Mouse (Mus musculus) B cell, adult 2 months (primary cell): ENCODE results near the gene Eno2.
A peak's percentile ranks its signal among the peaks of the same experiment; 100 is the strongest.

Experiments
- DNase-seq, 2 experiments: peaks; one replicate each; pipeline ENCODE4 v3.0.0; 2022

Gene Eno2

DNA sequence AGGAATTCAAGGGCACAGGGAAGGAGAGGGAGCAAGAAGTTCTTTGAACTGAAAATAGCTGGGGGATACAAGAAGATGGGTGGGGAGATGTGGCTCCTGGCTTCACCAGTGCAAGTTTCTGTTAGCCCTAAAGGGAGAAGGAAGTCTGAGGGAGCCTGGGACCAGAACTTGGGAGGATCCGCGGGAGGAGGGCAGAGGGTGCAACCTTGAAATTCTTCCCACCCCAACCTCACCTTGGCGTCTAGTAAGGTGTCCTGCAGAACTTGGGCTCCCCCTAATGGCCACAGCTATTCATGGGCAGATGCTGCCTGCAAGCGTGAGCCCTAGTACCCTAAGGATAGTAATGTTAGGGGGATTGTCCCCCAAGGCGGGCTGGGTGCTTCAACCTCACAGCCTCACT lies 10.2 kb downstream of the Eno2 start:
- DNase-seq, result peak; percentile 93

DNA sequence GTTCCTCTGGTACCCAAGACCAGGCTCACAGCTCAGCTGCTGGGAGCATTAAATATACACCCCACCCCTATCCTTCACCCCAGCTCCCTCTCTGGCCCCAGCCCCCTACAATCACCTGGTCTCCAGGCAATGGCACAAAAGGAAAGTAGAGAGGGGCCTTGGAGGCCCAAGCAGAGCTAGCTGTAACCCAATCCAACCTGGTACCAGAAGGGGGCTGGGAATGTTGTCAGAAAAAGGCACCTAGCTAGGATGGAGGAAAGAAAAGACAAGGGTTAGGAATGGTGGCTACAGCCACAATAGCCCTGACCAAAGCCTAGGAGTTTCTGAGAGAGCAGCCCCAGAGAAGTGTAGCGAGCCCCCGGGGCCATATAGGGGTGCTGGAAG lies 10.6 kb downstream of the Eno2 start:
- DNase-seq, result no peak

DNA sequence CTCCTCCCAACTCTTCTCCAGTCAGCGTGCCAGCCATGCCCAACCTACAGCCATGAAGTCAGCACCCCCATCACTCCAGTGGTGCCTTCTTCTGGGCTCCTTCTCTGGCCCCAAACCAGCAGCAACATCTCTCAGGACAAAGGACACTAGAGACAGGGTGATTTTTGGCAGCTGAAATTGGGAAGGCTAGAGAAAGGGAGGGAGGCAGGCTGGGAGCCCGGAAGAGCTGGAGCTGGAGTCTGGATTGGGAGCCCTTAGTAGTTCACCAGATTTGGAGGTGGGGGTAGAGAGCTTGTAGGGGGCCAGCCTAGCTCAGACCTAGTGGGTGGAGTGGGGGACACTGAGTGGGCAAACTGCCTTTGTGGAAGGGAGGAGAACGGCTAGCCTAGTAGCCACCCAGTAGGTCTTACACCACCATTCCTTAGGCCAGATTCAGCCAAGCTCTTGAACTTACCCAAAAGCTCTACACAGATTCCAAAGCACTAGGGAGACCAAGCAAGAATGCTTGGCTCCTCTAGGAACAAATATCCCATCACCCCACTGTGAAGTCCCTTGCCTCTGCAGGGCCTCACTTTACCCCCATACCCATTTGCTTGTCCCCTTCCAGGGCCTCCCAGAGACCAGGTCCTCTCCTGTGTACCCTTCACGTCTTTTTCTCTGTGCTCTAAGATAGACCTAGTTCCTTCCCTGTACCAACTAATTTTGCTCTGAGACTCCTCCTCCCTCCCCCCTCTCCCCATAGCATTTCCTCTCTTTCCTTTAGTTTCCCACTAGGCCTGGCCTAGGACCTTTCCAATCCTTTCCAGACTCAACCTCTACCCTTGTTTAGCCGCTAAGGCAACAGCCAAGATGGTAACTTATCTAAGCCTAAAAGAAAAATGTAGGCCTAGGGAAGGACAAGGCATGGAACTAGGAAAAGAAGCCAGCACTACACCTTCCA lies 11.3 kb downstream of the Eno2 start:
- no peak for DNase-seq

DNA sequence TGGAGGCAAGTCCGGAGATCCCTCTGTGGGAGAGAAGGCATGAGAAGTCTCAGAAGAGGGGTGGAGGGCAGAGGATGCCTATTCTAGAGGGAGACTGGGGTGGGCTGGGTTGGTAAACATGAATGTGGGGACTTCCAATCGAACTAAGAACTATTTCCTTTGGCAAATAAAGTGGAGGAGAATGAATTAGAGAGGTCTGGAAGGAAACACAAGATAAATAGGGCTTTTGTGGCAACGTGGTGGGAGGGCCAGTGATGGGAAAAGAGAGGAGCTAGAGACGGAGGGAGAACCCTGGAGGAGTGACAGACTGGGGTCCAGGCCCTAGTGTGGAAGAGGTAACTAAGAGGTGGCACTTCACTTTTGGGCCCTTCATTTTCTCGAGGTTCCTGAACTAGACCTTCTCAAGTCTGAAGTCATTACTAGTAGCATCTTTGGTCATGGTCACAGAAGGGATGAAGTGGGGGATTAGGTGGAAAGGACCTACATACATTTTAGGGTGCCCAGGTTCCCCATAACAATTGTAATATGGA lies 12.1 kb downstream of the Eno2 start:
- no peak for DNase-seq

DNA sequence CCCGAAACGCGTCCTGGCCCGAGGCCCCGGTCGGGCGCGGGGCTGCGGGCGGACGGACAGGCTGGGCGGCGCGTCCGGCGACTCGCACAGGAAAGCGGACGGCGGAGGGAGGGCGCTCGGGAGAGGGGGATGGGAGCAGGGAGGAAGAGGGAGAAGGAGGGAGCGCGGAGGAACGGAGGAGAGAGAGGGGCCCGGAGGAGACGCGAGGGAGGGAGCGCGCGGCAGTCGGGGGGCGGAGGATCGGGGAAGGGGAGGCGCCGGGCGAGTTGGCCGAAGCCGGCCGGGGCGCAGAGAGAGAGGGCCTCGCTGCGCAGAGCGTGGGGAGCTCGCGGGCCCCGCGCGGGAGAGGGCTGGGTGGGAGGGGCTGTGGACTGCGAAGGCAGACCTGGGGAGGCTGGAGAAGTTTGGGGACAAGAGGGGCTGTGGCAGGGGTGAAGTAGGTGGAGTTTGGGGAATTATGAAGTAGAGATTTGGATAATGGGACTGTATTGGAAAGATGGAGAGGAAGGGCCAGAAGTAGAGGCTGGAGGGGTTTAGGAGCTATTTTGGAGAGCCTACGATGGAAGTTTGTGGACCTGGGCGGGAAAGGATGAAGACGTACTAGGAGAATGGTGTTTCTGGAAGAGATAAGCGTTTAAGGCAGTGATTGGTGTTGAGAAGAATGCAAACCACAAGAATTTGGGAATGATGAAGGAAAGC lies 12.7 kb downstream of the Eno2 start:
- peak; percentile 39 to 42 for DNase-seq

DNA sequence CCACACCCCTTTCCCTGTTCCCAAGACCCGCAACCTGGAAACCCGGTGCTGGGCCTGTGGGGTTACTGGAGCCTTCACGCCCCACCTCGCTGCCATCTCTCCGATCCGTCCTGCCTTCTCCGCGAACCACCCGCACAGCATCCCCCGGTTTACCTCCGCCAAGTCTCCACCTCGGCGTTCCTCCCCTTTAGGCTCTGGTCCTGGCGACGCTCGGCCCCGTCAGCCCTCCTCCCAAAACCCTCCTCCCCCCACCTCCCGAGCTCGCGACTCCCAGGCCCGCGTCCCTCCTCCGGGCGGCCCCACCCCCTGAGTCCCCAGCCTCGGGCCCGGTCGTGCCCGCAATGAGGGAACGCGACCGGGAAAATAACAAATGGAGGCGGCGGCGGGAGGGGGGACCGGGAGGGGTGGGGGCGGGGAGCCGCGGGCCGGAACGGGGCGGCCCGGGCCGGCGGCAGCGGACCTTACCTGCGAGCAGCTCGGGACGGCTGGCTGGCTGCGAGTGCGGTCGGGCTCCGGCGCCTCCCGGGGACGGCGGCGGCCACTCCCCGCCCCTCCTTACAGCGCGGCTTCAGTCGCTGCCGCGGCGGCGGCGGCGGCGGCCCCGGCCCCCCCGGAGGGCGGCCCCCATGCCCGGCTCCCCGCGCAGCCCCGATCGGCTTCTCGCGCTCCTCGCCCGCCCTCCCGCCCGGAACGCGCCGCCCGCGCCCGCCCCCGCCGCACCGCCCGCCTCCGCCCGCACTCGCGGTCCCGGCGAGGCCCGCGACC lies 13.5 kb downstream of the Eno2 start, which contains the start of the genes Gm45234 and Atn1:
TSS of gene Gm45234 (minus strand) at position 191 of the 765 bp plus-strand sequence.
TSS of gene Atn1 (minus strand) at position 694 of the 765 bp plus-strand sequence.
- DNase-seq, result peak; percentile 31 to 43

DNA sequence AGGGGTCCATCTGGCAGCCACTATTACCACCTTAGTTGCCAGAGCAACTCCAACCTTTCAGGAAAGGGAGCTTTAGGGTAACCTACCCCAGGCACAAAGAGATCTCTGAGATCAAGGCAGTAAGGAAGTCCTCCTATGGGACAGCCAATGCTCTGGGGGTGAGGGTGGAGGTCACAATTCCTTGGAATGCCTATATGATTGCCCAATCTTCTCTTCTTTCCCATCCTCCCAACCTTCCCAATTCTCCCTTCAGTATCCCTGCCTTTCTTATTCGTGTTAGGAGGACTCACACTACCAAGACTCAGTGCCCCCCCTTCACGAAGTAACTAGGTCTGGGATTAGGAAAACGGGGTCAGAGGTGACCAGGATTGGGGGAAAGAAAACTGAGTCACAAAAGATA lies 14.2 kb downstream of the Eno2 start:
- DNase-seq, result no peak

DNA sequence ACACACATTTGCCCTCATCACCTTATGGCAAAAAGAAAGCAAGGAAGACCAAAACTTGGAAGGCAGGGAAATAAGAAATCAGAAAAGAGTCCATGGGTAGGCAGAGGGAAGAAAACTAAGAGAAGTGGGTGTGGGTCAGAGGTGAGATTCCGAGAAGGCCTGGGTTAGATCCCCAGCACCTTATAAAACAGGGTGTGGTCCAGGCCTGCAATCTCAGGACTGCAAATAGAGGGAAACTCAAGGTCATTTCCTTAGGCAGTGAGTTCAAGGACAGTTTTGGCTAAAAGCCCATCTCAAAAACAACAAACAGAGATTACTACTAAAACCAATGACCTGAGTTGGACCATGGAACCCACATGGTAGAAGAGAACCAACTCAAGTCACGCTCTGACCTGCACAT lies 15.6 kb downstream of the Eno2 start:
- DNase-seq, result no peak

DNA sequence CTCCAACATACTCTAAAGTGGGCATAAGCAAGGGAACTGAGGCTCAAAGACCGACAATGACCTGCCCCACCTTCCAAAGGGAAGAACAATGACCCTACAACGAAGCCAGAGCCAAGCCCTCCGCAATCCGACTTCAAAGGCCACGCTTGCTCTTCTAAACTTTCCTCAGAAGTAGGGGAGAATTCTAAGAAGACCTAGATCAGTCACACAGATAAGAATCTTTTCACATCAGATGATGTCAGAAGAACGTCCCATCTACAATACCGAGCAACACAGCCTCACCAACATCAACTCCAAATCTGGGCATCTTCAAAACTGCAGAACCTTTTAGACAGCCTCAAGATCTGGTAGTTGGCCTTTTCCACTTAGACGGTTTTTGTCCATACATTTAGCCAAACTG lies 19.1 kb downstream of the Eno2 start:
- no peak for DNase-seq

DNA sequence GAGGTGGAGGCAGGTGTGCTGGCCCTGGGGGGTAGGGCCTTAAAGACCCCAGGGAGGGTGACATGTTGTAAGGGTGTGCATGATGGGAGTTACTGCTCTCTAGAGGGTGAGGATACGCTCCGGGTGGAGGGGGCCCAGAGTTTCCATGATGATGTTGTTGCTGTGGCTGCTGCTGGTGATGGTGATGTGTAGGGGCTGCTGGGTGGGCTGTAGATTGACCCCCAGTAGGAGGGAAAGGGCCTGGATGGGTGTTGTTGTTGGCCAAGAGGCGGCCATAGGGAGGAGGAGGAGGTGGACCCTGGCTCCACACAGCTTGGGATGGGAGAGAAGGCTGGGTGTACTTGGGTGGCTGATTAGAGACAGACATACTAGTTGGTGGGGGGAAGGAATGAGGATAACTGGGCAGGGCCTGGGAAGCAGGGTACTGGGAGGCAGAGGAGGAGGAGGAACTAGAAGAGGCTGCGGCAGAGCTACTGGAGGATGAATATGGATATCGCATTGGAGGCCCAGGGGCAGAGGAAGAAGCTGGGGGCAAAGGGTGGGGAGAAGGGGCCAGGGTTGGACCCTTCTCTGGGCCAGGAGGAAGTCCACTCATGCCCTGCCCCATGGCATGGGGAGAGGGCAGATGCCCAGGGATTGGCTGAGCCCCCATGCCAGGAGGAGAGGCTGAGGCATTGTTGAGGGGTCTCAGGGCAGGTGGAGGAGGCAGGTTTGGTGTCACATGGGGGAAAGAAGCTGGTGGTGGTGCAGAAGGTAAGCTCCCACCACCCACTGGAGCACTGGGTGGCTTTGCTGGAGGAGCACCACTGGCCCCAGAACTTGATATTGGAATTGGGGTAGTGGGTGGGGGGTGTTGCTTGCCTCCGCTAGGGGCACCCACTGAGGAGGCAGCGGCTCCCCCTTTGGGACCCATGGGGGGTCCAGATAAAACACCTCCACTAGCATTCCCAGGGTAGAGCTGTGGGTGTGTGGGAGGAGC lies 22.5 kb downstream of the Eno2 start:
- no peak for DNase-seq

DNA sequence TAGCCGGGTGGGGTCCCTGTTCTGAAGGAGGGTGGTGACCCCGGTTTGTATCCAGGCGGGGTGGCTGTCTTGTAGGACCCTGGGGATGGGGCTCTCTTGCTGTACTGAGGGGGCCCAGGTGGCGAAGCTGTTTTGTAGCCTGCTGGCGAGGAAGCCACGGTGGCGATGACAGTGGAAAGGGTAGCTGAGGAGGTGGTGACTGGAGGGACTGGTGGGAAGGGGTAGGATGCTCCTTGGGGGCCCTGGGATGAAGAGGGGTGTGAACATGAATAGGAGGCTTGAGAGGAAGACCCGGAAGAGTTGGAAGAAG lies 23.2 kb downstream of the Eno2 start:
- DNase-seq, result peak in 1 of 2 experiments; percentile 54

DNA sequence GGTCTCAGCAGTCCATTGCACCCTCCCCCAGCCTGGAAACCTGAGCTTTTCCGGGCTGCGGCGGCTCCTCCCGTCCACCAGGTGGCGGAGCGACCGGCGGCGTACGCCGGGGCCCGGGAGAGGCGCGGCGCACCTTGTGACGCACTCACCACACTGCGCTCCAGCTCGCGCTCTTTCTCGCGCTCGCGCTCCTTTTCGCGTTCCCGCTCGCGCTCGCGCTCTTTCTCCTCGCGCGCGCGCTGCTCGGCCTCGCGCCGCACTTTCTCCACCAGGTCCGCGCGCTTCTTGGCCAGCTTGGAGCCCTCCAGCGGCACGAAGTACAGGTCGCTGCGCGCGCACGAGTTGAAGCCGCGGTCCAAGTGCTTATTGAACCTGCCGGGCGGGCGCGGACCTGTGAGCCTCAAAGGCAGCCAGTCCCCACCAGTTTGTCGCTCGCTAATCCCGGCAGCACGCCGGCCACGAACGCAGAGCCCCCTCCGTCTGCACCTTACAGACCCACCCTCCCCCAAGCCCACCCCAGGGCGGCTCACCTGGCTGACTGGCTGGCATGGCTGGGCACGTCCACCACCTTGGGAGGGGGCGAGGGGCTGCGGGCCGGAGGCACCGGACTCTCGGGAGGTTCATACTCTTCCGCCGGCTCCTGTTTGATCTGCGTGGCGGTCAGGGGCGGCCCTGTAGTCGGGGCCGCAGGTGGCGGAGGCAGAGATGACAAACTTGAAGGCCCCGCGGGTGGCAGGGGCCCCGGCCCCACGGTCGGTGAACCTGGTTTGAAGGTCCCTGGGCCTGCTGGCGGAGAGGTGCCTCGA lies 23.8 kb downstream of the Eno2 start:
- DNase-seq, result peak; percentile 95 to 96

DNA sequence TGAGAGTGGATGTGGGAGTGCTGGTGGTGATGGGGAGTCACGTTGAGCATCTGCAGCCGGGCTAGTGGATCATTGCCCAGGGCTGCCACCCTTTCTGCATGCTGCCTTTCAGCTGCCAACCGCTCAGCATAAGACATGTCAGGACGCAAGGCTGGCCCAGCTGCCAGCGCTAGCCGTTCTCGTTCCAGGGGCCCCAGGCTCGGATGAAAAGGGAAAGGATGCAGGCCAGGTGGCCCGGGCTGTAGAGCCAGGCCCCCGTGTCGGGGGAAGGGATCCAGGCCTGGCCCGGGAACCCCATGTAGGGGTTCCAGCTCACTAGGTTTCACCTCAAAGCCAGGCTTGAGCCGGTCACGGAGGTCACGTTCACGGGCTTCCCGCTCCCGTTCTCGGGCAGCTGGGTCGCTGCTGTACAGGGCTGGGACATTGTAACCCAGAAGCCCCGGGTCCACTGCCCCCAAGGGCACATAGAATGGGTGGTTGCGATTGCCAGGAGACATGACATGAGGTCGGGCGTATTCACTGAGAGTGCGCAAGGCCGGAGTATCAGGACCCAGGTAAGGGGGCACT lies 24.6 kb downstream of the Eno2 start:
- no peak for DNase-seq

DNA sequence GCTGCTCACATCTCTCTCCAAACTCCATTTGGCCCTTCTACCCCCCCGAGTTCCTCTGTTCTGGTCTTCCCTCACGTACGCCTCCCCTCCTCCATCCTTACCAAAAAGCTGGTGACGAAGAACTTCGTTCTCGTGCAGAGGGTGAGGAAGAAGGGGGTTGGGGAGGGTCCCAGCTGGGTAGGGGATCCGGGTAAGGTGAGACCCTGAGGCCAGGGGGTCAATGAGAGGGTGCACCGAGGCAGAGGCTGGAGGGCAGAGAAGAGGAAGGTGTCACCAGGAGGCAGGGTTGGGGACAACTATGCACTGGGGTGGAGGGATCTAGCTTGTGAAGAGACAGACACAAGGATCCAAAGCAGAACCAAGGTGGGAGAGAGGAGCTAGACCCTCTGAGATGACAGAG lies 25.8 kb downstream of the Eno2 start:
- DNase-seq, result no peak

DNA sequence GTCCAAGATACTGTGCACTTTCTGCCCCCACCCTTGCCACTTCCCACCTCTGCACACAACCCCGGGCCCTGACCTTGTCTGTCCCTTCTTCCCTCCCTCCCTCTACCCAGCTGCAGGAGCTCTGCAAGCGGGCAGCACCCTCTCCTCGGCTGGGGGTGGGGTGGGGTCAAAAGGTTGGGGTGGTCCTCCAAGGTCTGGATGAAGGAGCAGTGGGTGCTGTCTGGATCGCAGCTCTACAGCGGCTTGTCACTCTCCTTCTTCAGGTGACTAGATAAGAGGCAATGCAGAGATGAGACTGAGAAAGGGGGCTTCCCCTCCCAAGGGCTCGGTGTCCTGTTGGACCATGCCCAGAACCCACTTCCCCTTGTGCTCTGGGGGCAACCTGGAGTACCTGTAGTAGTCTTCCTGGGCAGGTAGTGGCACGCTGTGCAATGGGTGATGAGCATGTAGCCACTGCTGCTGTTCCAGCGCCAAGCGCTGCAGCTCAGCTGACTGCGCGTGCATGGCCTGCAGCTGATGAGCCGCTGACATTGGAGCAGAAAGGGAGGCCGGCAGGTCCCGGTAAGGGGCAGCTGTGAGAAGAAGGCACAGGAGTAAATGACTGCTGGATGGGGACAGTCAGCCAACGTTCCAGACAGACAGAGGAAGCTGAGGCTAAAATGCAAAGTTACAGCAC lies 26.5 kb downstream of the Eno2 start:
- DNase-seq, result no peak

DNA sequence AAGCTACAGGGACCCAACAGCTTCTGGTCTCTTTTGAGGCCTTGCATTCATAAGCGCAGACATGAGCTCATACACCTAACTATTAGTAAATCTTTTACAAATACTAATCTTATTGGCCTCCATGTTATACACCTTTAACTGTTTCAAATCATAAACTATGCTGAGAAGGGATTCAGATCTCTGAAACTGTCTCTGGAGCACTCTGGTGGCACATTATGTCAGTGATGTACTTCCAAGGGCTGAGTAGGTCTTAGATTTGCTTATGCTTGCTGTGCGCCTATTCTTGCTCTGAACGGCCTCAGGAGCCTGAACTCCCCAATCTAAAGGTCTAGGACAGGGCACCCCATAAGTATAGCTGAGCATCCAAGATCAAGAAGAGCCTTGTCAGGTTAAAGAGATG lies 27.6 kb downstream of the Eno2 start:
- DNase-seq, result no peak

DNA sequence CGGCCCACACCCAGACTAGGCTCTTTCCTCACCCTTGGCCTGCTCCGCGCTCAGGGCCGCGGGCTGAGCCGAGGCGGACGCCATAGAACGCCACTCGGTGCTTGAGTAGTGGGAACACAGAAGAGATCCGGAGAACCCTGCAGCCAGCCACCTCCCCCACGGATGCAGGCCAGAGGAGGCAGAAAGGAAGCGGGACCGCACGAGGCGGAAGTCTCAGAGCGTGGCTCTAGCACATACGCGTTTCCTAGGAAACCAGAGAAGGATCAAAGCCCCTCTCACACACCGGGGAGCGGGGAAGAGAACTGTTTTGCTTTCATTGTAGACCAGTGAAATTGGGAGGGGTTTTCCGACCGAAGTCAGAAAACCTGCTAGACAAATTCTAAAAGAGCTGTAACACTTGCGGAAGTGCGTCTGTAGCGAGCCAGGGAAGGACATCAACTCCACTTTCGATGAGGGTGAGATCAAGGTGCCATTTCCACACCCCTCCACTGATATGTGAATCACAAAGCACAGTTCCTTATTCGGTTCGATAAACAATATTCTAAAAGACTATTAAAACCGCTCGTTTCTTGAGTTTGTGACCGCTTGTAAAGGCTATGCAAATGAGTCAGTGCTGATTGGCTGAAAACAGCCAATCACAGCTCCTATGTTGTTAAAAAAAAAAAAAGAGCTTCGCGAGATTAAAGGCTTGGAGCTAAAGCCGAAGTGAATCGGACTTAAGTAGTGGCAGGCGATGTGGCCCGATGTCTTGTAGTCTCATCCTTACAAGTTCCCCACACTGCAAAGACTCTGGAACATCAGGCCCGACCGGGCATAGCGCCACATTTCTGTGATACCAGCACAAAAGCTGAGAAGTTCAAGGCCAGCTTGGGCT lies 28.3 kb downstream of the Eno2 start, which contains the start of gene Grcc10:
TSS of gene Grcc10 (minus strand) at position 487 of the 874 bp plus-strand sequence.
- DNase-seq, result peak; percentile 86 to 87

DNA sequence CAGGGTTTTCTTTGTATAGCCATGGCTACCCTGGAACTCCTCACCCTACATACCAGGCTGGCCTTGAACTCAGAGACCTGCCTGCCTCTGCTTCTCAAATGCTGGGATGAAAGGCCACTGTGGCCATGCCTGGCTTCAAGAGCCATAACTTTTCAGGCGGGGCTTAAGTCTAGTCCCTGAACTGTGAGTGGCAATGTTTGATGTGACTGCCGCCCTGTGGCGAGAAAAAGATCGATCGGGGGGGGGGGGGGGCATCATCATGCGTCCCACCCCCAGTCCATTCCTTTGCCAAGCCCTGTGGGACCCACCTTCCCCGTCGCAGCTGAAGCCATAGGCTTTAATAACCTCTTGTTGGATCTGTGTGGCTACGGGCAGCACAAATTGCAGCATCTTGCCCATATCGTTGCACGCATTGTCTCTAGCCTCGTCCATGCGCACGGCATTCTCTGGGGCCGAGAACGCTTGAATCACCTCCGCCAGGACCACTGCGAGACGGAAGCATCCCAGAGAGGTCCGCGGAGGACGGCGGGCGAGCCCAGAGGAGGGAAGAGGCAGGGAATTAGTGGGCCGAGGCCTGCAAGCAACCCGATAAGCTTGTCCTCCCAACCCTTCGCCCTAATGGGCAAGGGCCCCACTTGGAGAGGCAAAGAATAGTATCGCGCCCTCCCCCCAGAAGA lies 29.1 kb downstream of the Eno2 start:
- DNase-seq, result peak; percentile 62 to 72
